Mouse (Mus musculus): ENCODE data around the gene Dpep3. TPM values are rescaled to one million over a fixed set of nuclear protein-coding genes. Genes with fewer than 3 reads are reported as not detected.

Dpep3 gene
- polyA plus RNA-seq, 1 experiment from 2014 or later: not detected

DNA sequence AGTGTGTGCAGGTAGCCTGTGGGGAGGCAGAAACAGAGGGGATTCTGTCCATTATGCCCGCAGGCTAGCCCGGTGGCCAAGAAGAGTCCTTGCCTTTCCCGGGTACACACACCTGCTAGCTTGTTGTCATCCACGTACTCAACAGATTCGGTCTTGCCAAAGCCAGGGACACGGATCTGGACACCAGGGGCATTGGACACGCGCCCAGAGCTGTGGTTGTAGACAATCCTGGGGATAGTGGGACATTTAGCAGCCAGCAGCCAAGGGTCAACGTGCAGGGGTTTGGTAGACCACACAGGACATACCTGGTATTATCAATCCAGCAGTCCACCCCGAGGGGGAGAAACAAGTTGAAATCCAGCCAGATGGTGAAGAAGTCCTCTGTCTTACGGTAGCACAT lies 37.2 kb downstream of the Dpep3 start:
- 95% methylated on average over 11 of the region's 11 CpGs for WGBS
- Histone ChIP-seq H3K36me3 (replicated peaks; ENCODE audit: control insufficient read depth, insufficient read depth, low read depth, low read length) (peaks cover 7% of the 10 kb centered on the region), H3K27me3 (ENCODE audit: control insufficient read depth, insufficient read depth, low read length) (no peaks in the 10 kb centered on the region), H3K4me2 (ENCODE audit: low read depth, low read length) (no peak overlapping the region), H3K9ac (replicated peaks; ENCODE audit: low read length) (no peak overlapping the region), H3K9me3 (replicated peaks; ENCODE audit: control insufficient read depth, low read length) (no peaks in the 10 kb centered on the region), H3K27ac (replicated peaks; ENCODE audit: low read depth, low read length) (no peak overlapping the region), H3K4me3 (ENCODE audit: low read depth, low read length) (no peak overlapping the region), H3K4me1 (ENCODE audit: control insufficient read depth, insufficient read depth, low read length) (no peaks in the 10 kb centered on the region; the same call in 1 of the 2 replicates)
- DNase-seq (ENCODE audit: low spot score) (no peak), ATAC-seq (replicated peaks; ENCODE audit: insufficient number of reproducible peaks, low FRiP score, low TSS enrichment, low read depth) (no peak)

DNA sequence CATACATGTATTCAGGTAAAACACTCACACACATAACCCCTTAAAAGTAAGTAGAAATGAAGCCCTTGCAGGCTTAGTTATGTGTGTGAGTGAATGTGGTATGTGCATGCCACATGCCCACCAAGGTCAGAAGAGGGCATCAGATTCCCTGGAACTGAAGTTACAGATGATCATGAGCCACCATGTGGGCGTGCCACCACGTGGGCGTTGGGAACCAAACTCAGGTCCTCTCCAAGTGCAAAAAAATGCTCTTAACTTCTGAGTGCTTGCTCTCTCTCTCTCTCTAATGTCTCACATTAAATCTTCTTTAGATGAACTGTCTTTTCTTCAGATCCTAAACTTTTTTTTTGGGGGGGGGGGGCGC lies 40.9 kb downstream of the Dpep3 start, which contains the start of gene Psmb10:
Gene Psmb10 (minus strand): TSS at position 139 of the 364 bp plus-strand sequence.
- no peaks in the 10 kb centered on the region; the same call in 1 of the 2 replicates for H3K36me3 ChIP-seq (replicated peaks; ENCODE audit: control insufficient read depth, insufficient read depth, low read depth, low read length)
- WGBS: 44% methylated on average over 4 of the region's 4 CpGs
- H3K9ac ChIP-seq (replicated peaks; ENCODE audit: low read length): peak within 1 kb of the TSS; percentile 69
- H3K27ac ChIP-seq (replicated peaks; ENCODE audit: low read depth, low read length): 0 out of 2 replicates have a peak within 1 kb of the TSS, but pooled peaks have one; percentile 44
- ATAC-seq (replicated peaks; ENCODE audit: insufficient number of reproducible peaks, low FRiP score, low TSS enrichment, low read depth) (no peak), DNase-seq (ENCODE audit: low spot score) (peak; percentile 7)
- H3K4me2 ChIP-seq (ENCODE audit: low read depth, low read length): peak within 1 kb of the TSS; percentile 72
- H3K9me3 ChIP-seq (replicated peaks; ENCODE audit: control insufficient read depth, low read length): no peaks in the 10 kb centered on the region
- H3K4me3 ChIP-seq (ENCODE audit: low read depth, low read length): peak within 1 kb of the TSS; percentile 77
- no peaks in the 10 kb centered on the region for H3K27me3 ChIP-seq (ENCODE audit: control insufficient read depth, insufficient read depth, low read length)
- H3K4me1 ChIP-seq (ENCODE audit: control insufficient read depth, insufficient read depth, low read length): no peaks in the 10 kb centered on the region; the same call in 1 of the 2 replicates

DNA sequence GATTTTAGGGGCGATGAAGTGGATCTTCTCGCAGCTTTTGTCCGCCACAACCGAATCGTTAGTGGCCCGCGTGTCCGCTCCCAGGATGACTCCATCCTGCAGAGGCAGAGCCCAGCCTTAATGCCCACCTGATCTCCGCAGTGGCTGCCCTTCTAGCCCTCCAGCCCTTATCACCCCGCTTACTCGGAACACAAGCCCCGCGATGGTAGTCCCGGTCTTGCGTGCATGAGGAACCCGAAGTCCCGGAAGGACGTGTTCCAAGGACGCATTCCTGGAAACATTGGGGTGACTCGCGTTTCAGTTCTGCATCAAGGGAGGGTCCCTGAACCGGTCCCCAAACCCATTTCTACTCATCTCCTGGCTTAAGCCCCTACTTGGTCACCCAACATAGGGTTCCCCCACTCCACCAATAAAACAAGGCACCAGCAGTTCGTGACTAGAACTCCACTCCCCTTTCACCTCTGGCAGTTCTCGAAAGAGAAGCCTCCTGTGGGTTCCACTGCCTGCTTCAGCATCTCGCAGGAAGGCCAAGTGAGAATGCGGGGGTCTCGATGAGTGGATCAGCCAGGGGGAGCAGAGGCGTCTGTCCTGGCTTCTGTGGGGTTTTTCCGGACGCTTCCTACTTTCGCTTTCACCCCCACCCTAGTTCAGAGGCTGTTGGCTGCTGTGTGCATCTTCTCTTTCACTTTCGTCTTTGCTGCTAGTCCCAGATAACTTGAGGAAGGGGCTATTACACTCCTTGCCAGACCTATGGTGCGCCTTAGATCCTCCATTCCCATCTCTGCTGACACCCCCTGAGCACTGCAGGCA lies 41.5 kb downstream of the Dpep3 start:
- ATAC-seq (replicated peaks; ENCODE audit: insufficient number of reproducible peaks, low FRiP score, low TSS enrichment, low read depth): peak; percentile 32; the same call in 1 of the 2 replicates
- DNase-seq (ENCODE audit: low spot score): peak; percentile 31

DNA sequence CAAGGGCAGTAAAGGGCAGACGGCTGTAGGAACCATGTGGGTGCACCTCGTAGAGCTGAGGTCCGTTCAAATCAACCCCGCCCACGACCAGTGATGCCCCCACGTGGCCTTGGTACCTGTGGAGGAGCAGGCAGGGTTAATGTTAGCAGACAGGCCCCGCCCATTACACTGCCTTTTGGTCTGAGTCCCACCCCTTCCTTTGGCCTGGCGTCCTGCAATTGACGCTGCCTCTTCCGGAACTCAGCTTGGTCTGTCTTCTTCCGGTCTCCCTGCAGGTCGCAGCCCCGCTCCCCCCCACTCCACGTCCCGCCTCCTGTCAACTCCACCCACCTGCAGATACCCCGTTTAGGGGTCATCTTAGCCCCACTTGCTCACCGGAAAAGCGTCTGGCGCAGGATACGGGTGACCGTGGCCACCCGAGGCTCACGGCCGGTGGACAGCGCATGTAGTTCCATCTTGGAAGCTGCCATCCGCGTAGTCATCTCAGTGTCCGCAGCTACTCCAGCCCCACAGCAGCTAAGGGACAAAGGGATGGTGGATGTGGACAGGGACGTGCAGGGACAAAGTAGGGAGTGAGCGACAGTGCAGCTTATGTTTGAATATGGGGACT lies 42.3 kb downstream of the Dpep3 start:
- H3K9ac ChIP-seq (replicated peaks; ENCODE audit: low read length): peak overlapping the region; percentile 69
- WGBS: under 1% methylated on average over 30 of the region's 30 CpGs
- H3K36me3 ChIP-seq (replicated peaks; ENCODE audit: control insufficient read depth, insufficient read depth, low read depth, low read length): no peaks in the 10 kb centered on the region
- peak overlapping the region; percentile 72 for H3K4me2 ChIP-seq (ENCODE audit: low read depth, low read length)
- H3K4me3 ChIP-seq (ENCODE audit: low read depth, low read length): peak overlapping the region; percentile 77
- ATAC-seq (replicated peaks; ENCODE audit: insufficient number of reproducible peaks, low FRiP score, low TSS enrichment, low read depth) (peak; percentile 85), DNase-seq (ENCODE audit: low spot score) (peak; percentile 93)
- peak overlapping the region; percentile 44; the same call in 1 of the 2 replicates for H3K27ac ChIP-seq (replicated peaks; ENCODE audit: low read depth, low read length)
- no peaks in the 10 kb centered on the region for H3K9me3 ChIP-seq (replicated peaks; ENCODE audit: control insufficient read depth, low read length)
- H3K4me1 ChIP-seq (ENCODE audit: control insufficient read depth, insufficient read depth, low read length): no peaks in the 10 kb centered on the region; the same call in 1 of the 2 replicates
- no peaks in the 10 kb centered on the region for H3K27me3 ChIP-seq (ENCODE audit: control insufficient read depth, insufficient read depth, low read length)

More for the DNA sequence above, 41.5 kb downstream of the Dpep3 start:
- no peaks in the 10 kb centered on the region for H3K9me3 ChIP-seq (replicated peaks; ENCODE audit: control insufficient read depth, low read length)
- no peaks in the 10 kb centered on the region; the same call in 1 of the 2 replicates for H3K4me1 ChIP-seq (ENCODE audit: control insufficient read depth, insufficient read depth, low read length)
- 4% methylated on average over 33 of the region's 33 CpGs for WGBS
- H3K4me3 ChIP-seq (ENCODE audit: low read depth, low read length): peak overlapping the region; percentile 77
- no peaks in the 10 kb centered on the region for H3K27me3 ChIP-seq (ENCODE audit: control insufficient read depth, insufficient read depth, low read length)
- H3K27ac ChIP-seq (replicated peaks; ENCODE audit: low read depth, low read length): 0 out of 2 replicates have a peak overlapping the region, but pooled peaks have one; percentile 44
- peak overlapping the region; percentile 69 for H3K9ac ChIP-seq (replicated peaks; ENCODE audit: low read length)
- no peaks in the 10 kb centered on the region for H3K36me3 ChIP-seq (replicated peaks; ENCODE audit: control insufficient read depth, insufficient read depth, low read depth, low read length)
- peak overlapping the region; percentile 72 for H3K4me2 ChIP-seq (ENCODE audit: low read depth, low read length)

DNA sequence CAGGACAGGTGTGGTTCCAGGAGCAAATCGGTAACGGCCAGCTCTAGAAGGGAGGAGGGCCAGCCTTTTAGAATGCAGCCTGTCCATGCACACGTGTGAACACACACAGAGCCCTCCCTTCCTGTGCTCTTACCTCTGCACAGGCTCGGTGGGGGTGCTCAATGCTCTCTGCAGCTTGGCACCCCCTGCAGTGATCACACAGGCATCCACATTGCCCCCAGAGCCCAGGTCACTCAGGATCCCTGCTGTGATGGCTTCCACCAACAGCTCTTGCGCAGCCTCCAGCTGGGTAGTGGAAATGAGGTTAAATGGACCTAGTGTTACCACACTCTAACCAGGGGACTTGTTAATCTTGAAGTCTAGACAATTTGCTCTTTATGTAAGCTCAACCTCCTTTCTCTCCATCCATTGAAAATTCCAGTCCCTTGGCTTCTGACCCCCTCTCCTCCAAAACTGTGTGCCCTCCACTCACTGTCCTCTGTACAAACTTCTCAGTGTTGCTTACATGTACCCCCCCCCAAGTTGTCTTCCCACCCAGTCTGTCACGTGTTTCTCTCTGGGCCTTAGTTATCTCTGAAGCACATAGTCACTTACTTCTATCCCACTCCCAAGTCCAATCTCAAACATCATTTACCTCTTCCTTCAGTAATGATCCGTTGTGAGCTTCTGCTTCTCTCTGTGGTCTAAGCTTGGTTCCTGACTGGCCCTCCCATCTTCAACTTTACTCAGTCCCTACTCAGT lies 43.2 kb downstream of the Dpep3 start:
- 27% methylated on average over 7 of the region's 7 CpGs for WGBS
- Histone ChIP-seq H3K27me3 (ENCODE audit: control insufficient read depth, insufficient read depth, low read length) (no peaks in the 10 kb centered on the region), H3K9ac (replicated peaks; ENCODE audit: low read length) (peak overlapping the region; percentile 69), H3K36me3 (replicated peaks; ENCODE audit: control insufficient read depth, insufficient read depth, low read depth, low read length) (no peaks in the 10 kb centered on the region), H3K27ac (replicated peaks; ENCODE audit: low read depth, low read length) (no peak overlapping the region), H3K4me2 (ENCODE audit: low read depth, low read length) (peak overlapping the region; percentile 72), H3K4me3 (ENCODE audit: low read depth, low read length) (peak overlapping the region; percentile 77), H3K9me3 (replicated peaks; ENCODE audit: control insufficient read depth, low read length) (no peaks in the 10 kb centered on the region), H3K4me1 (ENCODE audit: control insufficient read depth, insufficient read depth, low read length) (no peaks in the 10 kb centered on the region; the same call in 1 of the 2 replicates)
- no peak for DNase-seq (ENCODE audit: low spot score)
- no peak for ATAC-seq (replicated peaks; ENCODE audit: insufficient number of reproducible peaks, low FRiP score, low TSS enrichment, low read depth)

DNA sequence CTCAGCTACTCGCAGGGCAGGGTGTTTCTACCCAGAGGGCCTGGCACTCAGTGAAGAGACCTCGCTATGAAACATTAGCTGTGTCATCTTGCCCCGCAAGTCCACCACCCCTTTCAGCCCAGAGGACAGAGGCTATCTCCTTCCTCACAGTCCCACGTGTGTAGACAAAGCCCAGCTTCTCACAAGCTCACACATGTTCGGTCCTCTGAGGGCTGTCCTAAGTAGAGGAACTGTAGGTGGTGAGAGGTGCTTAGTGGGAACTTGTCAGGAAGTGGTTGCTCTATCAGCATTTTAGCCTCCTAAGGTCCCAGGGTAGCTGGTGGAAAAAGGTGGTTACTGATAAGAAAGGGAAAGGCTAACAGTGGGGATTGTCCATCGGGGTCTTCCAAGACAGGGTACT lies 44.1 kb downstream of the Dpep3 start:
- 79% methylated on average over 6 of the region's 6 CpGs for WGBS
- Histone ChIP-seq H3K4me1 (ENCODE audit: control insufficient read depth, insufficient read depth, low read length) (no peaks in the 10 kb centered on the region; the same call in 1 of the 2 replicates), H3K27ac (replicated peaks; ENCODE audit: low read depth, low read length) (no peak overlapping the region), H3K9ac (replicated peaks; ENCODE audit: low read length) (no peak overlapping the region), H3K4me2 (ENCODE audit: low read depth, low read length) (no peak overlapping the region), H3K4me3 (ENCODE audit: low read depth, low read length) (no peak overlapping the region), H3K9me3 (replicated peaks; ENCODE audit: control insufficient read depth, low read length) (no peaks in the 10 kb centered on the region), H3K27me3 (ENCODE audit: control insufficient read depth, insufficient read depth, low read length) (no peaks in the 10 kb centered on the region), H3K36me3 (replicated peaks; ENCODE audit: control insufficient read depth, insufficient read depth, low read depth, low read length) (no peaks in the 10 kb centered on the region)
- DNase-seq (ENCODE audit: low spot score) (no peak), ATAC-seq (replicated peaks; ENCODE audit: insufficient number of reproducible peaks, low FRiP score, low TSS enrichment, low read depth) (no peak)

DNA sequence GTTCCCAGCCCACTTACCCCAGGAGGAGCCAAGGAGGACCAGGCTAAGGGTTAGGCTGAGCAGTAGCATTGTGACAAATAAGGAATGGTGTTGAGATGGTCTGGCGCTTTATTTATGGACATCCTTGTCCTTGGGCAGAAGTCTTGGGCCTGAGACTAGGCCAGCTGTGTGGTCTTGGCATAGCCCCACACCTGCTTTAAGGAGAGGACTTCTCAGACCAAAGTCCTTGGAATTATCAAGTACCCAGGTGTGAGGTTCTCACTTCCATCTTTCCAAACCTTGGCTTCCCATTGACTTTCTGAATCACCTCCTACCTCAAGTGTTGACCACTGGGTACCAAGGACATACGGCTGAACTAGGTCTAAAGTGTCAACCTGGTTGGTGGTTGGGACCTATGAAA lies 45.5 kb downstream of the Dpep3 start, which contains the start of gene Ctrl:
Gene Ctrl (minus strand): TSS at position 101 of the 400 bp plus-strand sequence.
- ATAC-seq (replicated peaks; ENCODE audit: insufficient number of reproducible peaks, low FRiP score, low TSS enrichment, low read depth) (no peak), DNase-seq (ENCODE audit: low spot score) (no peak)
- whole genome bisulfite sequencing: 91% methylated on average over 2 of the region's 2 CpGs
- Histone ChIP-seq H3K4me1 (ENCODE audit: control insufficient read depth, insufficient read depth, low read length) (no peaks in the 10 kb centered on the region; the same call in 1 of the 2 replicates), H3K9me3 (replicated peaks; ENCODE audit: control insufficient read depth, low read length) (no peaks in the 10 kb centered on the region), H3K4me2 (ENCODE audit: low read depth, low read length) (no peak within 1 kb of the TSS), H3K4me3 (ENCODE audit: low read depth, low read length) (no peak within 1 kb of the TSS), H3K9ac (replicated peaks; ENCODE audit: low read length) (no peak within 1 kb of the TSS), H3K27me3 (ENCODE audit: control insufficient read depth, insufficient read depth, low read length) (no peaks in the 10 kb centered on the region), H3K36me3 (replicated peaks; ENCODE audit: control insufficient read depth, insufficient read depth, low read depth, low read length) (no peaks in the 10 kb centered on the region), H3K27ac (replicated peaks; ENCODE audit: low read depth, low read length) (no peak within 1 kb of the TSS)
